Mouse (Mus musculus) left cerebral cortex, adult 6 months (tissue): ENCODE results near the gene D17H6S53E. TPM values are rescaled to one million over a fixed set of nuclear protein-coding genes. Genes with fewer than 3 reads are reported as not detected.

Experiments
- polyA plus RNA-seq: library from polyadenylated mRNA; unstranded; fragments of <200 nt; fragmentation: Nextera tagmentation; gene quantifications from 2 replicates; pipeline ENCODE4 v1.2.3, GENCODE M21; 2021

D17H6S53E gene
- polyA plus RNA-seq, 1 experiment from 2014 or later, result 32.3 TPM

Other genes with a start within 250 kb of the D17H6S53E start
- gene Zbtb12, start 246.9 kb upstream of the D17H6S53E start, polyA plus RNA-seq, result 0.17 and 0.25 TPM in 2 replicates
- not detected in 2 replicates for gene Gm20547, start 244.3 kb upstream of the D17H6S53E start, polyA plus RNA-seq
- gene C2, start 228.1 kb upstream of the D17H6S53E start, polyA plus RNA-seq, result 2.7 and 3.3 TPM in 2 replicates
- 20.4 and 20.9 TPM in 2 replicates for gene Ehmt2, start 227.9 kb upstream of the D17H6S53E start, polyA plus RNA-seq
- gene Slc44a4, start 211.9 kb upstream of the D17H6S53E start, polyA plus RNA-seq, result 0.48 TPM in 2 replicates
- 30.2 and 37.0 TPM in 2 replicates for gene Neu1, start 195.1 kb upstream of the D17H6S53E start, polyA plus RNA-seq
- 0.48 and 1.1 TPM in 2 replicates for gene Hspa1b, start 167.1 kb upstream of the D17H6S53E start, polyA plus RNA-seq
- not detected in 2 replicates for gene Gm20481, start 156.5 kb upstream of the D17H6S53E start, polyA plus RNA-seq
- 5.3 and 7.0 TPM in 2 replicates for gene Hspa1a, start 154.2 kb upstream of the D17H6S53E start, polyA plus RNA-seq
- gene Hspa1l, start 153.7 kb upstream of the D17H6S53E start, polyA plus RNA-seq, result 0.90 and 1.5 TPM in 2 replicates
- 33.6 and 33.9 TPM in 2 replicates for gene Lsm2, start 144.5 kb upstream of the D17H6S53E start, polyA plus RNA-seq
- 15.7 and 17.2 TPM in 2 replicates for gene Vars, start 125.4 kb upstream of the D17H6S53E start, polyA plus RNA-seq
- gene Vwa7, start 109.8 kb upstream of the D17H6S53E start, polyA plus RNA-seq, result 0.13 and 0.25 TPM in 2 replicates
- 0.89 and 0.92 TPM in 2 replicates for gene Sapcd1, start 98.4 kb upstream of the D17H6S53E start, polyA plus RNA-seq
- 0.37 and 0.45 TPM in 2 replicates for gene Msh5, start 79.6 kb upstream of the D17H6S53E start, polyA plus RNA-seq
- gene Clic1, start 76.4 kb upstream of the D17H6S53E start, polyA plus RNA-seq, result 22.7 and 26.4 TPM in 2 replicates
- gene Ddah2, start 67.3 kb upstream of the D17H6S53E start, polyA plus RNA-seq, result 20.0 and 22.8 TPM in 2 replicates
- gene Ly6g6c, start 61.0 kb upstream of the D17H6S53E start, polyA plus RNA-seq, result not detected in 2 replicates
- not detected in 2 replicates for gene Mpig6b, start 60.2 kb upstream of the D17H6S53E start, polyA plus RNA-seq
- 2.4 and 3.7 TPM in 2 replicates for gene Ly6g6e, start 49.5 kb upstream of the D17H6S53E start, polyA plus RNA-seq
- 1.6 and 2.3 TPM in 2 replicates for gene Ly6g6d, start 48.3 kb upstream of the D17H6S53E start, polyA plus RNA-seq
- 1.6 and 2.2 TPM in 2 replicates for gene Ly6g6f, start 40.8 kb upstream of the D17H6S53E start, polyA plus RNA-seq
- 102 and 121 TPM in 2 replicates for gene Abhd16a, start 37.1 kb upstream of the D17H6S53E start, polyA plus RNA-seq
- gene Ly6g5c, start 18.1 kb upstream of the D17H6S53E start, polyA plus RNA-seq, result not detected in 2 replicates
- gene Ly6g5b, start 10.9 kb upstream of the D17H6S53E start, polyA plus RNA-seq, result not detected in 2 replicates
- 21.2 and 22.7 TPM in 2 replicates for gene Gpank1, start 4.9 kb upstream of the D17H6S53E start, polyA plus RNA-seq
- 240 and 277 TPM in 2 replicates for gene Csnk2b, start 4.3 kb upstream of the D17H6S53E start, polyA plus RNA-seq
- not detected in 2 replicates for gene Apom, start 5.7 kb downstream of the D17H6S53E start, polyA plus RNA-seq
- gene Bag6, start 8.8 kb downstream of the D17H6S53E start, polyA plus RNA-seq, result 59.0 and 84.6 TPM in 2 replicates
- gene Prrc2a, start 38.5 kb downstream of the D17H6S53E start, polyA plus RNA-seq, result 14.9 and 37.9 TPM in 2 replicates
- gene Aif1, start 49.7 kb downstream of the D17H6S53E start, polyA plus RNA-seq, result 32.2 and 36.1 TPM in 2 replicates
- gene Lst1, start 62.1 kb downstream of the D17H6S53E start, polyA plus RNA-seq, result 26.1 and 36.8 TPM in 2 replicates
- gene Ltb, start 68.1 kb downstream of the D17H6S53E start, polyA plus RNA-seq, result 0.48 and 0.93 TPM in 2 replicates
- gene Tnf, start 75.6 kb downstream of the D17H6S53E start, polyA plus RNA-seq, result not detected in 2 replicates
- 0.15 TPM in 1 of 2 replicates, not detected in the other for gene Lta, start 79.0 kb downstream of the D17H6S53E start, polyA plus RNA-seq
- not detected in 2 replicates for gene Gm16181, start 94.5 kb downstream of the D17H6S53E start, polyA plus RNA-seq
- gene Atp6v1g2, start 107.3 kb downstream of the D17H6S53E start, polyA plus RNA-seq, result 636 and 753 TPM in 2 replicates
- gene Nfkbil1, start 109.4 kb downstream of the D17H6S53E start, polyA plus RNA-seq, result 8.9 and 9.3 TPM in 2 replicates
- 165 and 169 TPM in 2 replicates for gene Ddx39b, start 115.4 kb downstream of the D17H6S53E start, polyA plus RNA-seq
- 62.8 and 80.2 TPM in 2 replicates for gene H2-D1, start 136.4 kb downstream of the D17H6S53E start, polyA plus RNA-seq
- 0.44 and 0.75 TPM in 2 replicates for gene H2-Q1, start 194.0 kb downstream of the D17H6S53E start, polyA plus RNA-seq
- 0.49 and 0.67 TPM in 2 replicates for gene H2-Q2, start 215.9 kb downstream of the D17H6S53E start, polyA plus RNA-seq